Mouse (Mus musculus) kidney, adult 2 months (tissue): ENCODE data around the gene Ifngr1.

ENCODE experiments used
- CTCF ChIP-seq: fragments of 200-500 bp; conservative IDR thresholded peaks from 2 replicates; pipeline ENCODE4 v1.5.1; 2011; ENCODE audit warnings: low read depth, mild to moderate bottlenecking, control low read depth, low read length, moderate library complexity, mixed read lengths; ENCODE audit not compliant: insufficient read depth, insufficient read length
- POLR2A ChIP-seq: fragments of 200-500 bp; IDR thresholded peaks from one replicate; pipeline ENCODE4 v1.6.1; 2011; ENCODE audit warnings: low read depth, low read length, control low read depth

DNA sequence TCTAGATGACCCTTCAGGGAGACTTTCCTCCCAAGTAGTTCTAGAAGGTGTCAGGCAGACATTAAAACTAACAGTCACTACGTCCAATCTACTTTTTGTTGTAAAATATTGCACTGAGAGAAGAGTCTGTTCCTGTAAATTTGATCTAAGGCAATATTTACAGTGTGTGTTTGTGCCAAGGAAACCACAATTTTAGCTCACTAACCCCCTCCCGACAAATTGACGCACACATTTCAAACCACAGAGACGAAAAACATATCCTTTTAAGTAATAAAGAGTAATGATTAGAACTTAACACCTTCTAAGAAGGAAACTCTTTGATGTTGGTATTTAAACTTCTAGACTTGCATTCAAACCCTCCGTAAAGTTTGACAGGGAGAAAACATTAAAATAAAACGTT, 13.7 kb upstream of the Ifngr1 start:
- TF ChIP-seq CTCF: no peak
- TF ChIP-seq POLR2A: no peak
